ENCODE assay signal across 10 mouse cellular contexts in the genomic region with DNA sequence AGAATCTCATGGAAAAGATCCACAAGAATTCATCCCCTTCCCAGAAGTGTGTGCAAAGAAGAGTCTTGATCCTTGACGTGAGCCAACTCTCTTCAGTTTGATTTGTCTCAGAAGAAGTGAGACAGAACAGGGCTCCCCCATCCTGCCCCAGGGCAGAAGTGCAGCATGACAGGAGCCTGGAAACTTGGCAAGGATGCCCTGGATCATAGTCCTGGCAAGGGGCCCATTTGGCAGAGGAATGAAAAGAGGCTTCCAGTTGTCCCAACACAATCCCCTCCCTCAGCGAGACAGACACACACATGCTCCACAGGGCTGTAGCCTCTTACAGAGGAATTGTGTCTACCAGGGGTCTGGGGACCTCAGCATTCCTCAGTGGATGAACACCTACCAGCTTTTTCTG.
DNase-seq lines count a peak whose midpoint lies in the region; ATAC-seq lines count a peak whose summit lies in the region.
"Had no signal": no experiment of that assay in that cellular context is flagged by ENCODE, and none has a peak within 500 bp of the region (broad histone marks: within the 10 kb centered on the region; RNA-seq: fewer than 3 reads in every experiment).

No protein-coding gene starts in this region.

- H3K27me3 ChIP-seq in kidney, embryonic 15.5 days, result peaks cover 21% of the 10 kb centered on the region
- H3K27me3 ChIP-seq in lung, embryonic 15.5 days, result no peaks in the 10 kb centered on the region
- H3K27me3 ChIP-seq: liver, embryonic 13.5 days had no signal

- 55% methylated on average over 2 of the region's 2 CpGs for WGBS in kidney, embryonic 15.5 days
- whole genome bisulfite sequencing in lung, embryonic 15.5 days, result 22% methylated on average over 2 of the region's 2 CpGs

- intact Hi-C loops in heart, postnatal 14 days (cut with DNase I), result loop anchor here (10.0 kb wide), 1 partner anchor 113 kb away; no protein-coding TSS in a partner anchor

- H3K4me2 ChIP-seq in kidney, embryonic 15.5 days, result no peak overlapping the region
- H3K4me2 ChIP-seq in lung, embryonic 15.5 days, result no peak overlapping the region
- H3K4me2 ChIP-seq: liver, embryonic 13.5 days had no signal

- no peaks in the 10 kb centered on the region for H3K9me3 ChIP-seq in kidney, embryonic 15.5 days (replicated peaks)
- no peaks in the 10 kb centered on the region for H3K9me3 ChIP-seq in lung, embryonic 15.5 days
- H3K9me3 ChIP-seq: liver, embryonic 13.5 days had no signal

- H3K36me3 ChIP-seq in kidney, embryonic 15.5 days, result no peaks in the 10 kb centered on the region
- no peaks in the 10 kb centered on the region for H3K36me3 ChIP-seq in lung, embryonic 15.5 days
- H3K36me3 ChIP-seq: liver, embryonic 13.5 days had no signal

- ATAC-seq in kidney, embryonic 15.5 days (replicated peaks; ENCODE audit: low FRiP score), result no peak
- ATAC-seq in lung, embryonic 15.5 days (ENCODE audit: borderline replicate concordance, extremely low read depth, low FRiP score, low TSS enrichment), result peak; percentile 78; the same call in 1 of the 2 replicates
- ATAC-seq in erythroid progenitor cell, adult 5-6 weeks (replicated peaks; ENCODE audit: low FRiP score, poor library complexity, severe bottlenecking), result no peak
- ATAC-seq: Patski had no signal

- peaks cover 28% of the 10 kb centered on the region for H3K4me1 ChIP-seq in kidney, embryonic 15.5 days
- H3K4me1 ChIP-seq in lung, embryonic 15.5 days, result peaks cover 32% of the 10 kb centered on the region
- H3K4me1 ChIP-seq: liver, embryonic 13.5 days had no signal

- H3K27ac ChIP-seq in kidney, embryonic 15.5 days, result no peak overlapping the region
- H3K27ac ChIP-seq in lung, embryonic 15.5 days, result 0 out of 2 replicates have a peak overlapping the region, but pooled peaks have one; percentile 24
- H3K27ac ChIP-seq: liver, embryonic 13.5 days had no signal

- H3K4me3 ChIP-seq in kidney, embryonic 15.5 days (replicated peaks), result no peak overlapping the region
- H3K4me3 ChIP-seq in lung, embryonic 15.5 days, result no peak overlapping the region
- H3K4me3 ChIP-seq: liver, embryonic 13.5 days had no signal

- DNase-seq in kidney, adult 18-20 months, result peak; percentile 85
- DNase-seq in adrenal gland, adult (ENCODE audit: inconsistent age in 2 of 2, low spot score in 1 of 2), result peak; percentile 76 to 90
- DNase-seq in cerebellum, postnatal 14 days, result peak; percentile 81 to 82
- DNase-seq in heart, postnatal 14 days, result peak; percentile 63 to 66
- DNase-seq in right cerebral cortex, postnatal 36 days (ENCODE audit: low spot score in 2 of 2), result no peak
- DNase-seq: liver, embryonic 13.5 days had no signal

- H3K9ac ChIP-seq in kidney, embryonic 15.5 days, result no peak overlapping the region
- no peak overlapping the region for H3K9ac ChIP-seq in lung, embryonic 15.5 days
- H3K9ac ChIP-seq: liver, embryonic 13.5 days had no signal

Comparison
In these comparisons a context has a peak if more than half of its experiments do, and no peak if none do; other contexts are left out.
1. DNase-seq: peak in kidney, adult 18-20 months (single experiment), adrenal gland, adult (2 of 2), cerebellum, postnatal 14 days (2 of 2) and heart, postnatal 14 days (2 of 2); none in right cerebral cortex, postnatal 36 days (0 of 2).